Mouse (Mus musculus): Measurements from ENCODE around the gene Tmem108. TPM values are rescaled to one million over a fixed set of nuclear protein-coding genes. Genes with fewer than 3 reads are reported as not detected.

The Tmem108 gene
- total and polyA plus RNA-seq, 3 experiments = 4.6 to 9.1 (median 4.7) TPM

- Histone ChIP-seq H3K4me1 (ENCODE audit: control insufficient read depth, insufficient read depth, low read length) (peaks cover 4% of the 10 kb centered on the region; the same call in 1 of the 2 replicates), H3K27ac (no peak overlapping the region), H3K27me3 (ENCODE audit: control insufficient read depth, insufficient read depth, low read length) (no peaks in the 10 kb centered on the region), H3K79me2 (replicated peaks; ENCODE audit: control insufficient read depth, insufficient read depth, low read length) (no peaks in the 10 kb centered on the region), H3K4me3 (no peak overlapping the region), H3K9ac (ENCODE audit: low read depth, low read length) (no peak overlapping the region), H3K36me3 (ENCODE audit: control insufficient read depth, insufficient read depth, low read length) (no peaks in the 10 kb centered on the region)
- 71% methylated on average over 7 of the region's 7 CpGs for WGBS
- TF ChIP-seq CTCF (IDR thresholded peaks at IDR 0.05) = no peak
- no peak for TF ChIP-seq EP300 (IDR thresholded peaks at IDR 0.05; ENCODE audit: insufficient read depth, low read depth, low read length)
- TF ChIP-seq POLR2A (IDR thresholded peaks at IDR 0.05; ENCODE audit: insufficient read depth, low read depth, low read length) = no peak
- DNase-seq = no peak
- intact Hi-C loops (cut with DNase I) = no loop called here
Measured at GRCm38 (mm10) chr9:103443824-103444185, 317.8 kb downstream of the Tmem108 start.

DNA sequence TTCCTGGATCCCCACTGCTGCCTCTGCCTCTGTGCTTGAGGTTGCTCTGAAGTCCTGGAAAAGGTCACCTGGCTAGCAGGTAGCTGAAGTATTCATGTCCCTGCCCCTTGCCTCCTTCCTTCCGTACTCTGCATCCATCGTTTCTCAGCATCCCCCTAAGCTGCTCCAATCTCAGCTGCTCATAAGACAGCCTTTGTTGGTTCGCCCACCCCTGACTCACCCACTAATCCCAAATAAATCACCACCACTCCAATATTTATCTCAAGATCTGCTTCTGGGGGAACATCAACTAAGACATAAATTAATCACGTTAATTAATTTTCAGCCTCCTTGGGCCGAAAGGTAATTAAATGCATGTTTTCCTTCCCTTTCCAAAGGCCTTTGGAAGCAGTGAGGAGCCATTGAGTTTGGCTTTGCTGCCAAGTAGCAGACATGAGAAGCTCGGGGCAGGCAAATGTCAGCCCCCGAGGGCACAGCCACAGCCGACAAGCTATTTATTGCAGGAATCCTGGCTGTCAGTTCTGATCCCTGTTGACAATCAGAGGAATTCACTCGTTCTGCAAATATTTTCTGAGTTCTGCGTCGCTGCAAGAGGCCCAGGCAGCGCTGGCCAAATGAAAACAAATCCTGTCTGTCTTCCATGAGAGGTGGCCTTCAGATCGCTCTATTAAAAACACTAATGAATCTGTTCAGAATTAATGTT lies 318.4 kb downstream of the Tmem108 start:
- 48% methylated on average over 13 of the region's 13 CpGs for WGBS

DNA sequence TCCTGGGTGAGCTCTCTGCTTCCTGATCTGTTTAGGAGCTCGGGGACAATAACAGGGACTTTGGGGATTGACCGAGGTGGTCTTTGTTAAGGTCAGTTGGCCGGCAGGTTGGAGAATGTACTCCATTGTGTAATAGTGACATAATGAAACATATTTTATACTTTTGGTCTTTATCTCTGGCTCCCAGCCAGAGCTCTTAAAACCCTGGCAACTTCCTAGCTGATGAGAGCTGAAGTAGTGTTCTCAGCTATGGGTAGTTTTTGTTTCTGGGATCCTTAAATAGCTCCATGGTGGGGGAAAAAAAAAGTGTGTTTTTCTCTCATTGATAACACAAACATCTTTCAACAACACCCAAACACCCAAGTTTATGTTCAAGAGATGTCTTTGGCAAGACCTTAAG lies 321.0 kb downstream of the Tmem108 start:
- intact Hi-C loops (cut with DNase I) = no loop called here
- Histone ChIP-seq H3K79me2 (replicated peaks; ENCODE audit: control insufficient read depth, insufficient read depth, low read length) (no peaks in the 10 kb centered on the region), H3K4me3 (no peak overlapping the region), H3K27ac (no peak overlapping the region), H3K4me1 (ENCODE audit: control insufficient read depth, insufficient read depth, low read length) (peaks cover 4% of the 10 kb centered on the region; the same call in 1 of the 2 replicates), H3K36me3 (ENCODE audit: control insufficient read depth, insufficient read depth, low read length) (no peaks in the 10 kb centered on the region), H3K9ac (ENCODE audit: low read depth, low read length) (no peak overlapping the region), H3K27me3 (ENCODE audit: control insufficient read depth, insufficient read depth, low read length) (no peaks in the 10 kb centered on the region)
- 14% methylated on average over 3 of the region's 3 CpGs for WGBS
- no peak for DNase-seq
- no peak for TF ChIP-seq POLR2A (IDR thresholded peaks at IDR 0.05; ENCODE audit: insufficient read depth, low read depth, low read length)
- no peak for TF ChIP-seq CTCF (IDR thresholded peaks at IDR 0.05)
- TF ChIP-seq EP300 (IDR thresholded peaks at IDR 0.05; ENCODE audit: insufficient read depth, low read depth, low read length) = no peak

More for the DNA sequence above, 318.4 kb downstream of the Tmem108 start:
- TF ChIP-seq POLR2A (IDR thresholded peaks at IDR 0.05; ENCODE audit: insufficient read depth, low read depth, low read length) (no peak), EP300 (IDR thresholded peaks at IDR 0.05; ENCODE audit: insufficient read depth, low read depth, low read length) (no peak), CTCF (IDR thresholded peaks at IDR 0.05) (no peak)
- H3K4me3 ChIP-seq = no peak overlapping the region
- H3K9ac ChIP-seq (ENCODE audit: low read depth, low read length) = no peak overlapping the region
- no peaks in the 10 kb centered on the region for H3K79me2 ChIP-seq (replicated peaks; ENCODE audit: control insufficient read depth, insufficient read depth, low read length)
- no peaks in the 10 kb centered on the region for H3K36me3 ChIP-seq (ENCODE audit: control insufficient read depth, insufficient read depth, low read length)
- H3K27me3 ChIP-seq (ENCODE audit: control insufficient read depth, insufficient read depth, low read length) = no peaks in the 10 kb centered on the region
- no peak for DNase-seq
- intact Hi-C loops (cut with DNase I) = no loop called here
- no peak overlapping the region for H3K27ac ChIP-seq
- peaks cover 4% of the 10 kb centered on the region; the same call in 1 of the 2 replicates for H3K4me1 ChIP-seq (ENCODE audit: control insufficient read depth, insufficient read depth, low read length)

- H3K27ac ChIP-seq = no peak overlapping the region
- DNase-seq = no peak
- H3K4me1 ChIP-seq (ENCODE audit: control insufficient read depth, insufficient read depth, low read length) = peaks cover 5% of the 10 kb centered on the region; the same call in 1 of the 2 replicates
Measured at GRCm38 (mm10) chr9:103437104-103437503, 324.5 kb downstream of the Tmem108 start.

DNA sequence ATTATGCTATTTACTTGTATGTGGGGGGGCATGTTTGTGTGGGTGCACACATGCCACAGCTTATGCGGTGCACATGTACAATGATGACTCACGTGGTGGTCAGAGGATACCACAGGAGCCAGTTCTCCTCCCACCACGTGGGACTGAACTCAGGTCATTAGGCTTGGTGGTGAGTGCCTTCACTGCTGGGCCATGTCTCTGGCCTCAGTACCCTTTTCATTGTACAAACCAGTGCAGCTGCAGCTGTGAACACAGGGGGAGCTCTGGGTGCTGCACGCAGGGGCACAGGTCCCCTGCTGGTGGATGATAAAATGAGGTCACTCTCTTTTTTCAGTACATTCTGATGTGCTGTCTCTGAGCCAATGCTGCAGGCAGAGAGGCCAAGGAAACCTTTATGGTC lies 327.5 kb downstream of the Tmem108 start:
- no peaks in the 10 kb centered on the region for H3K36me3 ChIP-seq (ENCODE audit: control insufficient read depth, insufficient read depth, low read length)
- H3K4me3 ChIP-seq = no peak overlapping the region
- intact Hi-C loops (cut with DNase I) = no loop called here
- no peaks in the 10 kb centered on the region for H3K79me2 ChIP-seq (replicated peaks; ENCODE audit: control insufficient read depth, insufficient read depth, low read length)
- H3K4me1 ChIP-seq (ENCODE audit: control insufficient read depth, insufficient read depth, low read length) = peaks cover 2% of the 10 kb centered on the region; the same call in 1 of the 2 replicates
- no peak overlapping the region for H3K9ac ChIP-seq (ENCODE audit: low read depth, low read length)
- H3K27me3 ChIP-seq (ENCODE audit: control insufficient read depth, insufficient read depth, low read length) = no peaks in the 10 kb centered on the region
- no peak for DNase-seq
- no peak overlapping the region for H3K27ac ChIP-seq
- 47% methylated on average over 4 of the region's 4 CpGs for WGBS
- peak; percentile 33 for TF ChIP-seq CTCF (IDR thresholded peaks at IDR 0.05)
- TF ChIP-seq POLR2A (IDR thresholded peaks at IDR 0.05; ENCODE audit: insufficient read depth, low read depth, low read length) = no peak
- no peak for TF ChIP-seq EP300 (IDR thresholded peaks at IDR 0.05; ENCODE audit: insufficient read depth, low read depth, low read length)

More at GRCm38 (mm10) chr9:103437104-103437503, 324.5 kb downstream of the Tmem108 start:
- no peaks in the 10 kb centered on the region for H3K36me3 ChIP-seq (ENCODE audit: control insufficient read depth, insufficient read depth, low read length)
- 62% methylated on average over 5 of the region's 5 CpGs for WGBS
- intact Hi-C loops (cut with DNase I) = no loop called here
- no peaks in the 10 kb centered on the region for H3K27me3 ChIP-seq (ENCODE audit: control insufficient read depth, insufficient read depth, low read length)
- TF ChIP-seq CTCF (IDR thresholded peaks at IDR 0.05) (no peak), POLR2A (IDR thresholded peaks at IDR 0.05; ENCODE audit: insufficient read depth, low read depth, low read length) (no peak), EP300 (IDR thresholded peaks at IDR 0.05; ENCODE audit: insufficient read depth, low read depth, low read length) (no peak)
- H3K9ac ChIP-seq (ENCODE audit: low read depth, low read length) = no peak overlapping the region
- no peaks in the 10 kb centered on the region for H3K79me2 ChIP-seq (replicated peaks; ENCODE audit: control insufficient read depth, insufficient read depth, low read length)
- no peak overlapping the region for H3K4me3 ChIP-seq

Other genes starting within 250 kb of the Tmem108 start
- 1 to 10 TPM; 2.4 to 2.5 TPM for gene Nphp3, start 240.7 kb upstream of the Tmem108 start, total RNA-seq (2021)
- 4.9 and 7.5 TPM in 2 replicates for gene Nphp3, start 240.7 kb upstream of the Tmem108 start, polyA plus RNA-seq (2012; rRNA removed)